Mouse (Mus musculus) A20 (cell line): ENCODE results near the gene Borcs6.

ENCODE experiments used
- DNase-seq: peaks from one replicate; pipeline ENCODE4 v3.0.0-alpha.2; 2011; ENCODE audit warnings: low read depth, low spot score

The Borcs6 gene

GRCm38 (mm10) chr11:69048151-69048550 lies 11.4 kb upstream of the Borcs6 start:
- no peak for DNase-seq

GRCm38 (mm10) chr11:69050748-69051147 lies 8.8 kb upstream of the Borcs6 start:
- DNase-seq = no peak

DNA sequence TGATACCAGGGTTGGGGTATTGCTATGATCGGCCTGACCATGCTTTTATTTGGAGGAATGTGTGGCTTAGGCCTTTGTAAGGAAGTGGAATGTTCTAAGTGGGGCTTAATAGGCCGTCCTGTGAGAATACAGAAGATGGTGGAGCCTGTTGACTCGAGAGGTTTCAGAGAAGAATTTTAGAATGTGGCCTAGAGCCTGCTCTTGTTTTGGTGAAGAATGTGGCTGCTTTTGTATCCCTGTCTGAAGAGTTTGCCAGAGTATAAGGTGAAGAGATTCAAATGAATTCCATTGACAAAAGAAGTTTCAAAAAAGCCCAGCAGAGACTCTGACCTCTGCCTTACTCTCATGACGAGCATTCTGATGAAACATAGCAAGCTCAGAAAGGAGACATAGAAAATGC lies 7.7 kb upstream of the Borcs6 start:
- no peak for DNase-seq

DNA sequence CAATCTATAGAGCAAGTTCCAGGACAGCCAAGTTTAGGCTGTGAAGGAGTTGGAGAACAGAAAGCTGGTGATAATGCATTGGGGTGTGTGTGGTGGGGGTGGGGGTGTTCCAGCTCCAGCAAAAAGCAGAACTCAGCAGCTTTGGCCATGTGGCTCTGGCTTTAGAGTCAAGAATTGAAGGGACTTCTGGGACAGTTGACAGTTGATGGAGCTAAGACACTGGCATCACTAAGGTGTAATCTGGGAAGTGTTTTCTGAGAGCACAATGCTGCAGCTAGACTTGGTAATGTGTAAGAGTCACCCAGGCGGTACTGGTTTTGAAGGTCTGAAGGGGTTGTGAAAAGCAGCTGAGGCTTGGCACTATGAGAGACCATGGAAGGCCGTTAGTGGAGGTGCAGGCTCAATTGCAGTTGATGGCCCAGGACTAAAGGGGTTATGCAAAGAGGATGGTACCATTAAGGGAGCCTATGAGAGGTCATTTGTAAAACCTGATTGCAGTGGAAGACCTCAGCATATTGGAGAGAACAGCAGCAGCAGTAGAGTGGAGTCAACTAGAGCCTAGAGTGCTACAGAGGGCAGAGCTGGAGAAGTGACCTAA lies 6.6 kb upstream of the Borcs6 start:
- no peak for DNase-seq

DNA sequence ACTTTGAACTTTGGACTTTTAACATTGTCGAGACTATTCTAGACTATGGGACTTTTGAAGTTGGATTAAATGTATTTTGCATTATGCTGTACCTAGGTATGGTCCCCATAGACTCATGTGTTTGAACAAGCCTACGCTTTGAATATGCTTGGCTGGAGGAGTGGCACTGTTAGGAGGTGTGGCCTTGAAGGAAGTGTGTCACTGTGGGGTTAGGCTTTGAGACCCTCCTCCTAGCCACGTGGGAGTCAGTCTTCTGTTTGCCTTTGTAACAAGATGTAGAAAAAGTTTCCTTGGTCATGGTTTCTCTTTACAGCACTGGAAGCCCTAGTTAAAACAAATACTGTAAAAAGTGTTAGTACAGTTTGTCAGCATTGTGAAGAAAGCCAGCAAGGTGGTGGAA lies 5.7 kb upstream of the Borcs6 start:
- DNase-seq = no peak

DNA sequence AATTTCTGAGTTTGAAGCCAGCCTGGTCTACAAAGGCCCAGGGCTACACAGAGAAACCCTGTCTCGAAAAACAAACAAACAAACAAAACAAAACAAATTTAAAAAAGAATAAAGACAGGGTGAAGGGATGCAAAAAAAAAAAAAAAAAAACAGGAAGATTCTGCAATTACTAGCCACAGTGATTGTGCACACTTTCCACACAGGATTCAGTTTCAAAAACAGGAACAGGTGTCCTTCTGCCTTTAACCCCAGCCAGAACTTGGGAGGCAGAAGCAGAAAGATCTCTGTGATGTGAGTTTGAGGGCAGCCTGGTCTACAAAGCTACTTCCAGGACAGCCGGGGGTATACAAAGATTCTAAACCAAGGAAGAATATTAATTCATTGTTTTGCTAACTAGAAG lies 1.3 kb upstream of the Borcs6 start:
- no peak for DNase-seq

GRCm38 (mm10) chr11:69058729-69059356 lies 674 bp upstream of the Borcs6 start:
- peak; percentile 49 for DNase-seq

DNA sequence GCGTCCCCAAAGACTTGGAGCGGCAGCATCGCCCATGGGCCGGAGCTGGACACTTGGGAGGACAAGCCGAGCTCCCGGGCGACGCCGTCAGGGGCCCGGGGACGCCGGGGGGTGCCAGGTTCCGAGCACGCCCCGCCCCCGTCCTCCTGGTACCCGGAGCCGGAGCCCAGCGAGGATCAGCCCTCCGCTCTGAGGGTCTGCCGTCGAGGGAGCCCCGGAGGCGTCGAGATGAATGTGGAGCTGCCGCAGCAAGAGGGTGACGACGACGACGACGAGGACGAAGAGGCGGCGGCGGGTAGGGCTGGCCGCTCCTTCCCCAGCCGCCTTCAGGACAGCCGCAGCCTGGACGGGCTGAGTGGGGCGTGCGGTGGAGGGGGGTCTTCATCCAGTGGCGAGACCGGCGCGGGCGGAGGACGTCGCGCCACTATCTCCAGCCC lies 476 bp downstream of the Borcs6 start:
- no peak for DNase-seq

GRCm38 (mm10) chr11:69060448-69061254 lies 1.1 kb downstream of the Borcs6 start:
- peak; percentile 67 for DNase-seq

DNA sequence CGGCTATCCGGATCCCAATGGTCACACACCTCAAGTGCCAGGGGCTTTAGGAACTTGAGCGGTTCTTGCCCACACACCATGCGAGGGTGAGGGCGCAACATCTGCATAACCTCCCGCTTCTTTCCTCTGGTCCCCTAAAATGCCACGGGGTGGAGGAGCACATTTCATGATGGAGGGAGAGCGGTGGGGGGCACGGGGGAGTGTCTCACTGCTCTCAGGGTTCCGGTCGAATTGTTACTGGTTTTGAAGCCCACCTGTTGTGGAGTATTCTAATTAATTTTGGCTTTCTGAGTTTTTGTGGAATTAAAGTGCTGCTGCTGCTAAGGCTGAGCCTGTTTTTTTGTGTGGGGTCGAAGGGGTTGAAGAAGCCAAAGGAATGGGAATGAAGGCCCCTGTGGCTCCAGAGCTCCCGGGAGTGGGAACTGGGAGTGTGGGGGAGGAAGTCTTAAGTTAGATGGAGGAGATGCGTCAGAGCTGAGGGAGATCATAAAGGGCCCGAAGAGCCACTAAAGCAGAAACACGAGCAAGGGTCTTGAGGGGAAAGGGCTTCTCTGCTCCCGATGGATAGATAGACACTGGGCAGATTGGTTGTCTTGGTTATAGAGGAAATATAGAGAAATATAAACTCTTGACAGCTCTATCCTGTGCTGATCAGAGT lies 1.9 kb downstream of the Borcs6 start:
- DNase-seq = no peak

DNA sequence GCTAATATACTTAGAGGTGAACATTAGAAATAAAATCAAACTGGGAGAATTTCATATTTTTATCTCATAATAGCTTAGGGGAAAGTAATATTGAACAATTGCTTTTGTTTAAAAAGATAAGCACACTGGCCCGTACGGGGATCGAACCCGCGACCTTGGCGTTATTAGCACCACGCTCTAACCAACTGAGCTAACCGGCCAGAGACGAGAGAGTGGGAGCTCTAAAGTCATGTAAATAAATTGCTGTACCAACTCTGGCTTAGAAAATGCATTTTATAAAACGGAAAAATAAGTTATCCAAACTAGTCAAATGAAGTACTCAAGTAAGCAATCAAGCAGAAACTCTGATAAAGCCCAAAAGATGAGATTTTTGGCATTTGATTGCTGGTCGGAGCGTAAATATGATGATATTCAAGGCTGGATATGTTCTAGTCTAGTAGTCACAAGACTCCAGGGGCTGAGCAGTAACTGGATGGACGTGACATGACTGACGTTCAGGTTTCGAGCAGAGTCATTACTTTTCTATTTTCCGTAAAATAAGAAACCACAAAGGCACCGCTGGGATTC lies 2.8 kb downstream of the Borcs6 start:
- peak; percentile 82 for DNase-seq

DNA sequence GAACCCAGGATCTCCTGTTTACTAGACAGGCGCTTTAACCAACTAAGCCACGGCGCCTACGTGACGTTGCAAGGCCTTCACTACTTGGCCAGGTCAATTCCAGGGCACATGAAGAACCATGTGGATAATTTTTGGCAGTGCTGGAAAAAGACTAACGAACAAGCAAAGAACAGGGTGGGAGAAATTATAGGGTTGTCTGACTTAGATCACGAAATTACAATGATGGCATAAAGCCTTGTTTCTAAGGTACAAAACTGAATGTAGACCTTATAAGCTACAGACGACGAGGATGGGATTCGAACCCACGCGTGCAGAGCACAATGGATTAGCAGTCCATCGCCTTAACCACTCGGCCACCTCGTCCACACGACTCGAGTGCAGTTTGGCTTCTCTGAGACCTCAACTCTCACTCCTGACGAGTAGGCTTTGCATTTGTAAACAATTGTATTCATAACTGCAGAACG lies 3.3 kb downstream of the Borcs6 start:
- DNase-seq = peak; percentile 95

DNA sequence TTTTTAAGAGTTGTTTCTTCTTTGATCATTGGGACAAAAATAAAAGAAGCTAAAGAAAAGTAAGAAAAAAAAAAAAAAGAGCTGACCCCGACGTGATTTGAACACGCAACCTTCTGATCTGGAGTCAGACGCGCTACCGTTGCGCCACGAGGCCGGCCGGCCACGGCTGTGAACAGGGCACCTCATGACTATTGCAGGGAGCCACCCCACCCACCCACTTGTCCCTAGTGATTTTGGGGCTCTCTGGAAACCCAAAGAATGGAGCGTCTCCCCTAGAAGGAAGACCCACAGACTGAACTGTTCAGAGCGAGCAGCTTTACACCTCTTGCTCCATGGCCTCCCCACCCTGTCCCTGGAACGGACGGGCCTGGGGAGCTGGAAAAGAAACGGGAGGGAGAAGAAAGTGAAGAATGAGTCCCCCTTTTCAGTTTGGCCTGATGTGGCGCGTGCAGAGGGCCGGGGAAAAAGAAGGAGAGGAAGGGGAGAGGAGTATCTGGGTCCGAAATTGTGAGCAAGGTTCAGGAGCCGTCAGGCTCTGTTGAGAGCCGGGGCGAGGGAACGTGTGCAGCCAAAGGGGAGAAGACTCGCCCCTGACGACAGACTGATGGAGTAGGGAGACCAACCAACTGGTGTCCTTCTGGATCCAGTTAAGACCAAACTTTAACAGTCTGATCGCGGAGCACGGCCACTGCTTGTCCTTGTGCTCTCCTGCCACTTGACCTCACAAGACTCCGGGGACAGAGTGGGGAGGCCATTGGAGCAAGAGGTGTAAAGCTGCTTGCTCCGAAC lies 4.1 kb downstream of the Borcs6 start:
- peak; percentile 86 for DNase-seq

- peak; percentile 8 for DNase-seq
Observed at GRCm38 (mm10) chr11:69064259-69065133, 5.0 kb downstream of the Borcs6 start.

DNA sequence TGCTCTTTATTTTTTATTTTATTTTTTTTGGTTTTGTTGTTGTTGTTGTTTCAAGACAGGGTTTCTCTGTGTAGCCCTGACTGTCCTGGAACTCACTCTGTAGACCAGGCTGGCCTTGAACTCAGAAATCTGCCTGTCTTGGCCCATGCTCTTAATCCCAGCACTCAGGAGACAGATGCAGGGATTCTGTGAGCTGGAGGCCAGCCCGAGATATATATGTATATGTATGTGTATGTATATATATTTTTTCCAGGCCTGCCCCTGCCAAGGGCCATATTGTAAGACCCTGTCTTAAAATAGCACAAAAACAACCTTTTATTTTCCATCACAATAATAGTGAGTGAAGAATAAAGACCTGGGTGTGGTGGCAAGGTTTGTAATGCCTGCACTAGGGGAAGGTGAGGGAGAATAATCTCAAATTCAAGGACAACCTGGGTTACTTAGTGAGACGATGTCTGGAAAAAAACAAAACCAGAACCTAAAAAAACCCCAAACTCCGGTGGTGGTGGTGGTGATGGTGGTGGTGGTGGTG lies 5.9 kb downstream of the Borcs6 start:
- no peak for DNase-seq

GRCm38 (mm10) chr11:69066163-69066861 lies 6.8 kb downstream of the Borcs6 start:
- no peak for DNase-seq

DNA sequence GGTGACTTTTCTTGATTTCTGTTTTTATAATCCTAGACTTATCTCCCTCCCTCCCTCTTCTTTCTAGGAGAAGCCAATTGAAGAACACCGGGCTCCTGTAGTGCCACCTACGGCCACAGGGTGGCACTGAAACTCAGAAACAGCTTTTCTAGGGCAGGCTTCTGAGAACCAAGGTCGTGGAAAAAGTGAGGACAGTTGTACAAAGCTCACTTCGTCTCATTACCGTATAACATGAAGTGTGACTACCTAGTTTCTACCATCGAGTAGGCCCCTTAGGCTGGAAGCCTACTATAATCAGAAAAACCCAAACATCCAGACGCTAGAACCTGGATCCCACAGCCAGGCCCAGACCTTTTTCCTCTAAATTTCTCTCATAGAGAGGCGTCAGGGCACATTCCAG lies 7.4 kb downstream of the Borcs6 start:
- peak; percentile 82 for DNase-seq

DNA sequence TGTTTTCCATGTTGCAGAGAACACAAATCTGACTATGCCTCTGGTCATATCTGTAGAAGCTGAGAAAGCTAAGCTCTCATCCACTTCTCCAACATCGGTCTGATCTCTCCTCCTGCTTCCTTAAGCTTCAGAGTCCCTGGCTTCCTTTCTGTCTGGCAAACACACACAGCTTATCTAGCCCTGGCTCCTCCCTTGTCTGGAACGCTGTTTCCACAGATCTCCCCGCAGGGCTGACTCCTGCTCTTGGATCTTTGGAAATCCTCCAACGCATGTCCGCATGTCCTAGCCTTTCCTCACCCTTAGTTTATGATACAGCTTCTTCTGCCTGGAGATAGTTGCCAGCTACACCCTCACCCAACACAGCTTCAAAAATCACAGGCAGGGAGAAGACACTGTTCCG lies 8.1 kb downstream of the Borcs6 start:
- no peak for DNase-seq

DNA sequence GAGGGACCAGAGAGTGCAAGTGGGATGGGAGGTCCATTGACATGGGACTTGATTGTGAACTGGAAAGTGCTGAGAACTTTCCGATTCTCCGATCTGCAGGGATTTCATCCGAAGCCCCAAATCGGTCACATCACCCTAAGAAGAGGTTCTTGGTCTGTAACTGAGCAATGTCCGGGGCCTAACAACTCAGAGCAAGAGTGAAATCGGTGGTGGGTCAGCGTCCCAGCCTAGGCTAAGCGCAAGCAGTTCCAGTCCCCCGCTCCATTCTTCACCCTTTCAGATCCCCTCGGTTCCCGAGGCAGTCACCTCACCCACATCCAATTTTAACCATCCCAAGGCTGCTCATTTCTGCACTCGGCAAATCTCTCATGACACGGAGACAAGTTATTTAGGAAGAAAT lies 10.6 kb downstream of the Borcs6 start:
- no peak for DNase-seq
